Mouse (Mus musculus): ENCODE measurements at regions not wholly inside any gene's neighbourhood (a gene's known extent, or its start where the extent isn't known, plus 50 kb on each side); places are given as distances from the start of the nearest gene placed in this dataset.
A peak's percentile ranks its signal among the peaks of the same experiment; 100 is the strongest.

DNA sequence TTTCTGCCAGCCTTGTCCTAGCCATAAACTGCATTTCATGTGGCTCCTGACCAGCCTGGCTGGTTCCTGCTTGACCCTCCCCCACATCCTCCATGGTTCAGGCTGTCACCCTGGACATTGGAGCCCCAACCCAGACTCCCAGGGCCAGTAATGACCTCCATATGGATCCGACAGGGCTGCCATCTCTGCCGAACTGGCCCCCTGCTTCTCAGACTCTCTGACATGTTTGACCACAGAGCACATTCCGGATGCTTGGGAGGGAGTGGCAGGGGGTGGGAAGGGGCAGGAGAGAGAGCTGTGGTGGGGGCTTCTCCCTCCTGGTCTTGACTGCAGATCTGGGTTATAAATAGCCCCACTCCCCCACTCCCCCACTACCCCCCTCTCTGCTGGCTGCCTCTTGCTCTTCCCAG, 59.0 kb upstream of the Actrt2 start:
- no peak for ATAC-seq (replicated peaks; ENCODE audit: low FRiP score, poor library complexity, severe bottlenecking)

DNA sequence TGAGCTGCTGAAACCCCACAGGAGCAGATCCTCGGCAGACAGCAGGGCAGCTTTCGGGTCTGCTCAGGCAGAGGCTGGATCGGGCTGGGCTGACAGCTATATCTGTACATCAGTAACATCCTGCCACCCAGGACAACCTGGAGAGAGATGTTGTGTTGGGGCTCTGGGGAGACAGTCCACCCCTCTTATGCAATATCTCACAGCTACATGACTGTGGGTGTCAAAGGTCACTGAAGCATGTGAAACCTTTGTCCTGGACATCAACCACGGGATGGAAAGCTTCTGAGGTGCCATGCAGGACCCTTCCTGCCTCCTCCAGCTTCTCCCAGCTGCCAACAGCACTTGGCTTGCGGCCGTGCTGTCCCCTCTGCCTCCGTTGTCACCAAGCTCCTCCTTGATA, 60.3 kb upstream of the Actrt2 start:
- no peak for ATAC-seq (replicated peaks; ENCODE audit: low FRiP score, poor library complexity, severe bottlenecking)

DNA sequence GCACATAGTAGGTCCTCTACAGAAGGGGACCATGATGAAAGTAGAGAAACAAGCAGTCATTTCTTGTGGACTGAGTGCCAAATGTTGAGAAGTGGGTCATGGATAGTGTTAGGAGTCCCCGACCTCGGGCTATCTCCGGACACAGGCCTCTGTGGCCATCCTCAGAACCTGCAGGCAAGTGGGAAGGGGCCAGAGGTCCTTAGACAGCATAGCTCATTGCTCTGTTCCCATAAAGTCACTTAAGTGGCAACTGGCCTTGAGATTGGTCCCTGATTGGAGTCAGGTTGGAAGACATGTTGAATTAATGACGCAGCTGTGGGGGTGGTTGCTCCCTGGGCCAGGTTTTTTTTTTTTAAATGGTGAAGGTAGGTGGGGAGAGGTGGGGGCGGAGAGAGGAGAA, 63.0 kb upstream of the Actrt2 start:
- no peak for ATAC-seq (replicated peaks; ENCODE audit: low FRiP score, poor library complexity, severe bottlenecking)

GRCm38 (mm10) chr4:154731345-154731744, 63.7 kb upstream of the Actrt2 start:
- no peak for ATAC-seq (replicated peaks; ENCODE audit: low FRiP score, poor library complexity, severe bottlenecking)

DNA sequence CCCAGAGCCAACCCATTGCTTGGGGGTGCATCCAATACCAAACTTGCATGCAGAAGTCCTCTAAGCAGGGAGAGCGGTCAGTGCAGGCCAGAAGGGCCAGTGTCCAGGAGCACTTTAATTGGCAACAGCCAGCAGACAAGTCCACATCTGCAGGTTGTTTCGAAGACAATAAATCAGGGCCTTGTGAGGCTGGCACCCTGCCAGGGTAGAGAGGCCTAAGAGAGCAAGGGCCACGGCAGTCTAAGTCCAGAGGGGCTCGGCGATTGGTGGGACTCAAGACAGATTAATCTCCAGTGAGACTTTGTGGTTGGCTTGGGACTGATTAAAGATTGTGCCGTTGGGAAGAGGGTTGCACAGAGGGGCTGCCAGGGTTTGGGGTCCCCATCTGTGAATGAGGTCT, 68.4 kb upstream of the Actrt2 start:
- ATAC-seq (replicated peaks; ENCODE audit: low FRiP score, poor library complexity, severe bottlenecking) = no peak

GRCm38 (mm10) chr4:154741123-154741890, 73.6 kb upstream of the Actrt2 start:
- ATAC-seq (replicated peaks; ENCODE audit: low FRiP score, poor library complexity, severe bottlenecking) = no peak

DNA sequence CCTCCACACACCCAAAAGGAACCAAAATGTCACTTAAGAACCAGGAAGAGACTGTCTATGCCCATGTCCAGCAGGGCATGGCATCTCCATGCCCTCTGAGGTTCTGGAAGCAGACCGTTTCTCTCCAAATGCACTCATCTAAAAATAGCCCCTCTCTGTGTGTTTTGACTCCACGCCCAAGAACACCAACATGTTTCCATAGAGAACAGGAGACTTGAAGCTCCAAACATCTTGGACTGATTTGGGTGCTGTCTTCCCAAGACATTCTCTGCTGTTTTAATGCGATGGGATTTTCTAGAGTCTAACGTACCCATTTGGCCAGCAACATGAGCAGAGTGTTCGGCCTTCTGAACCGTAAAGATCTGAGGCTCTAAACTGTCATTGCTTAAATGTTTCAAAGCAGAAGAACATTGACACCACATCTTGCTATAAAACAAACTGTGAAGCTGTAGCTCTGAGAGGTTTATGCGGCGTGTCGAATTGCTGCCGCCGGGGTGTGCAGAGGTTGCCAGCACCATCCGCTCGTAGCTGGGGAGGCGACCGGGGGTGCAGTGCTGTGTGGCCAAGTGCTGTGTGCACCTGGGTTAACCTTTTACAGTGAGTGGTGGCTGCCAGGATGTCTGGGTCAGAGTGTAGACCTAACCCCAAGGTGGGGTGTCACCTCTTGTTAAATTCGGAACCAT, 78.8 kb upstream of the Actrt2 start:
- ATAC-seq (replicated peaks; ENCODE audit: low FRiP score, poor library complexity, severe bottlenecking) = no peak

DNA sequence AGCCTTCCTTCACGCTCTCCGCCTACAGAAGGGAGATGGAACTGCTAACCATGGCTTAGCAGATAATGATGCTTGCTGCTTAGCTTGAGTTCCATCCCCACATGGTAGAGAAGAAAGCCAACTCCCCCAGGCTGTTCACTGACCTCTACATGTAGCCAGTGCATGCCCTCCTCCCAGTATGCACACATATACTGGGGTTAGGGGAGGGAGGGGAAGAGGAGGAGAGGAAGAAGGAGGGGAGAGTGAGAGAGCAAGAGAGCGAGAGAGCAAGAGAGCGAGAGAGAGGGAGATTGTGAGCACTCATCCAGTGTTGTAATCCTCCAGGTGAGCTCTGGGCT, 79.3 kb upstream of the Actrt2 start:
- no peak for ATAC-seq (replicated peaks; ENCODE audit: low FRiP score, poor library complexity, severe bottlenecking)

DNA sequence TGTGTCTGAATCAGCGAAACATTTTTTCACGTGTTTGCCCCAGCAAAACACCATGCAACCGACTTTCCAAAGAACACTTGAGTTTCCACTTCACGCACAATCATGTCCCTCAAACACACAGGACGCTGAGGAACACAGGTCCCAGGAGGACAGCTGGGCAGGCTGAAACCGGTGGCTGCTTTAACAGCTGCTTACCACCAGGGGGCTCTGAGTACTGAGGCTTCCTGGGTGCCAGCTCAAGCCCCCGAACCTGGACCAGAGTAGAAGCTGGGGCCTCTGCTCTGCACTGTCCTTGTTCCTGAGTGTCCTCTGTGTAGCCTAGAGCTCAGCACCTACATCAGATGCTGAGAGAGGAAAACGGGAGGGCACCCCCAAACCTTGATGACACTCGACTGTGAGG, 81.5 kb upstream of the Actrt2 start:
- peak; percentile 64; the same call in 1 of the 2 replicates for ATAC-seq (replicated peaks; ENCODE audit: low FRiP score, poor library complexity, severe bottlenecking)

DNA sequence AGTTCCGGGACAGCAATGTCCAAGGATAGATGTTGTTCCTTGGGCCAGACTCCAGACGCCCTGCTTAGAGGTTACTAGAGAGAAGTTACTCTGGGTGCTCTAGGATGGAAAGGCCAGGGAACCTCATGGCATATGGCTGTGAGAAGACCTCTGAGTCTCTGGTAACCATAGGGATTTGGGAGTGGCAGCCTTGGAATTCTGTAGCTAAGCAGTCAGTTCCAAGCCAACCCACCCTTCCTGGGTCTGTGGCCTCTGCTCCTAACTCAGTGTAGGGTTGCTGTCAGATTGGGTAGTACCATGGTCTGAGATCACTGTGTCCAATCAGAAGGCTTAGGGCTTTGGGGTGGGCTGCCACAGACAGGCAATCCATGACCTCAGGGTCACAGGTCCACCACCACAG, 82.3 kb upstream of the Actrt2 start:
- no peak for ATAC-seq (replicated peaks; ENCODE audit: low FRiP score, poor library complexity, severe bottlenecking)

DNA sequence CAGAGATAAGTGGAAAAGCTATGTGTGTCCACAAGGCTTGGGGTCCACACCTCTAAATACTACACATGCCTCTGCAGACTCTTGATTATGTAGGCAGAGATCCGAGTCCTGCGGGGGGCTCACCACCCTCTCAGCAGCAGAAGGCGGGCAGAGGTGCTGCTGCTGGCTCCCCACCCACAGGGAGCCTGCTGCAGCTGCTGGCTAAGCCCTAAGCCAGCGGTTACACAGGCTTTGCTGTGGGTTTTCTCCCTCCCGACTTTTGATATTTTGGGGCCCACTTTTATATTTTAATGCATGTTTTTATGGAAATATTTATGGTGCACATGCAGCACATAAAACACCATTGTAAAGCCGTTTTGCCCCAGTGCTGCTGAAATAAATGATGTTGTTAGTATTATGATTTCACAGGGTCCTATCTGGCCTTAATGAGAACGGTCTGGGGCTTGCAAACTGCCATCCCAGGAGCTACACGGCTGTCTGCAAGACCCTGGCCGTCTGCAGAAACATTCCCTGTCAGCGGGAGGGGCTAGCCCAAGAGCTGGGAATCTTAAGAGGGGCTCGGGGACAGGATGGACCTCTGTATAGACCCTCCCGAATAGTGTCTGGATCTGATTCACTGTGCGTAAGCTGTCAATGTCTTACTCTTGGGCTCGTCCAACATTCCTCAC, 82.9 kb upstream of the Actrt2 start:
- no peak for ATAC-seq (replicated peaks; ENCODE audit: low FRiP score, poor library complexity, severe bottlenecking)

GRCm38 (mm10) chr4:154754445-154754844, 82.8 kb upstream of the Ttc34 start:
- no peak for ATAC-seq (replicated peaks; ENCODE audit: low FRiP score, poor library complexity, severe bottlenecking)

DNA sequence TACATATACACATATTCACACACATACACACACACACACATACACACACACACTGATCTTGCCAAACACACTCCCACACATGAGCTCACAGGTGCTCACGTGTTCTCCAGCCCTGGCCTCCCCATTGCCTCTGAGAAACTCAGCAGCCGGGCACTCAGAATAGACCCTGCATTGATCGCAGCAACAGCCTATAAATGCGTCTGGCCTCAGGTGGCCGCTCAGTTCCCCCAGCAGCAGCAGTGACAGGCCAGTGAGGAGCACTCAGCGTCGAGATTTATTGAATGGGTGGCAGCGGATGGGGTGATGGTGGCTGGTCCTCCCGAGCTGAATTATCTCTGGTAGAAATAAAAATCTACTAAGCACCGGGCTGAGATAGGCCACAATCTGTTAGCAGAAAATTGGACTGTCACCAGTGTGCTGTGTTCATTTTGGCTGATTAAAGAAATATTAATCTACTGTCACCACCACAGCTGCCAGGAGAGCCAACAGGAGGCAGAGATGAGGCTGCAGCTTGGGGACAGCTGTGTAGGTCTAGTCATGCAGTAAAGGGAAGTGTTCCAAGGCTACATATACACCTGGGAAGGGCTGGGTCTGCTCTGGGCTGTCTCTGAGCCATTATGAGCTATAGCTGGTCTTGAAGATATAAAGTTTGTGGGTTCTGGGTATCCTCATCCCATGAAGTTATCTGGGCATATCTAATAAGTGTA, 80.4 kb upstream of the Ttc34 start:
- ATAC-seq (replicated peaks; ENCODE audit: low FRiP score, poor library complexity, severe bottlenecking) = no peak

DNA sequence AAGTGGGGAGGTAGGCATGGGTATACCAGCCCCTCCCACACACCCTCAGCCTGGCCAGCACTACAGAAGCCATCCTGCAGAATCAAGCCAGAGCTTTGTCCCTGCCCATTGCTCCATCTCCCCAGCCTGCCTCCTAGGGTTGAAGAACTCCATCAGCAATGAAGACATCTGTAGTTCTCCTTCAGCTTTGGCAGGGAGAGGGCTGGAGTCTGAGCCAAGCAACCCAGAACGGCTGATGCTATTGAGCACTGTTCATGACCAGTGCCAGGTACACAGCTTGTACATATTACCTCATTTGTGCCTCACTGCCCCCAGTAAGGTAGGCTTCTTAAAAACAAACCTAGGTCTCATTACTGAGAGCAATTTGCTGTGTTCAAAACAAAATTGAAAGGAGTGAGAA, 77.4 kb upstream of the Ttc34 start:
- no peak for ATAC-seq (replicated peaks; ENCODE audit: low FRiP score, poor library complexity, severe bottlenecking)

DNA sequence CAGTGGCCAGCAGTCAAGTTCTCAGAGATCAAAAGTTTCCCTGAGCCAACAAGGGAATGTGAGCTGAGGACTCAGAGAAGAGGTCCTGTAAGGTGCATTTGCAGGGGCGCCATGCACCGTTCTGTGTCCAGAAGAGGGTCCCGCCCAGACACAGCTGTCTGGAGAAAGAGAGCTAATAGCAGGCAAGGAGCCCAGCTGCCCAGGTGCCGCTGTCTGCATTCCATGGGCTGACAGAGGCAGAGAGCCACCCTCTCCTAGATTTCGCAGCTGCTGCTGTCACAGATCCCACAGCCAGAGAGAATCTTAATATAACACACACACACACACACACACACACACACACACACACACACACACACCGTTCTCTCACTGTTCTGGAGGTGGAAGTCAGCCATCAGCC, 73.0 kb upstream of the Ttc34 start:
- no peak for ATAC-seq (replicated peaks; ENCODE audit: low FRiP score, poor library complexity, severe bottlenecking)

GRCm38 (mm10) chr4:154766158-154766557, 71.1 kb upstream of the Ttc34 start:
- ATAC-seq (replicated peaks; ENCODE audit: low FRiP score, poor library complexity, severe bottlenecking) = no peak

DNA sequence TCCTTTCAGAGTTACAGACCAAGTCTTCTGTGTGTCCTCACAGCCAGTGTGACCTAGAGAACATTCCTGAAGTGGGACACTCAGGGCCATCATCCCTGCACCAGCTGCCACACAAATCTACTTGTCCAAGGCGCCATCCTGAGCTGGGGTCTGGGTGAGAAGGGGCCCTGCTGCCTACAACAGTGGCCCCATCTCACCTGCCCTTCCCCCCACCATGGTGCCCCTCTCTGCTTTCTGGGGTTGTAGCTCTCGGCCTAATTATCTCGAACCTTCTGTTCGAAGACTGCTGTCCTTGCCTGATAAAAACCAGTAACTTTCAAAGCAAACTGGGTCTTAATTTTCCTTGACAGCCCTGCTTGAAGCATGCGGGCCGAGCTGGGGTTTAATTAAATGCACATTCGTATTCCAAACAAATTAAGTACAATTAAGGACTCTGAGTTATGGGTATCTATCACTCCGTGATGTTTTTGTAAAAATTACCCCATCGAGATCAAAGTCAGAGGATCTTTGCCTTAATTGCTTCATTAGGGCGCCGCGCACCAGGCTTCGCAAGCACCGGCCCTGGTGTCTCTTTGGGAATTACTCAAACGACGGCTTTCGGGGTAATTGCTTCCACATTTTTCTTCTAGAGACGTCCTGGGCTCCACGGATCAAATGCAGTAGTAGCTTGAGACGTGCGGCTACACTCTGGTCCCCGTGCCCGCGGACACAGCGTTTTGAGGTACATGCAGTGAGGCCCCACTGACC, 65.8 kb upstream of the Ttc34 start:
- no peak for ATAC-seq (replicated peaks; ENCODE audit: low FRiP score, poor library complexity, severe bottlenecking)

DNA sequence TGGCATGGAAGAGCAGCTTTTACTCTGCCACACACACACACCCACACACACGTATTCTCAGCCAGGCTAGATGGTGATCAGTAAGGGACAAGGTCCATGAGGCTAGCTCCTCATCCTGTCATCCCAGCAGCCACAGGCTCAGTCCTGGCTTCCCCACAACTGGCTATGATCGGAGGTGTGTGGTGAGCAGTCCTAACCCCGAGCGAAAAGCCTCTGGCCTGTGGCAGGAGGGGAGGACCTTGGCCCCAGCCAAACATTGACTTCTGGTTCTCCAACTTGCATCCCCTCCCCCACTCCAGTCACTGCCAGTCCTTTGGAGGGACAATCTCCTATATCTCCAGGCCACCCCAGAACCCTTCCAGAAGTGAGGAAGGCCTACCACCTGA, 65.2 kb upstream of the Ttc34 start:
- ATAC-seq (replicated peaks; ENCODE audit: low FRiP score, poor library complexity, severe bottlenecking) = no peak

- ATAC-seq (replicated peaks; ENCODE audit: low FRiP score, poor library complexity, severe bottlenecking) = no peak
These were observed 63.4 kb upstream of the Ttc34 start for GRCm38 (mm10) chr4:154773830-154774229.

GRCm38 (mm10) chr4:154774332-154774731, 62.9 kb upstream of the Ttc34 start:
- ATAC-seq (replicated peaks; ENCODE audit: low FRiP score, poor library complexity, severe bottlenecking) = no peak
